Mouse (Mus musculus) cortical plate, adult 2 months (tissue): ENCODE results near the gene Prkcz. TPM values are rescaled to one million over a fixed set of nuclear protein-coding genes. Genes with fewer than 3 reads are reported as not detected.

Experiments
- H3K27ac ChIP-seq: fragments of 200-500 bp; 2 replicates; pipeline ENCODE4 v1.5.1; 2012; ENCODE audit warnings: low read length, control low read depth, inconsistent platforms; ENCODE audit not compliant: insufficient read depth
- H3K4me1 ChIP-seq: fragments of 200-500 bp; 2 replicates; pipeline ENCODE4 v1.6.1; 2011; ENCODE audit warnings: low read length; ENCODE audit not compliant: control insufficient read depth, insufficient read depth
- H3K4me3 ChIP-seq: fragments of 200-500 bp; 2 replicates; pipeline ENCODE4 v1.5.1; 2011; ENCODE audit warnings: mild to moderate bottlenecking, low read length, control low read depth; ENCODE audit not compliant: insufficient read depth
- CTCF ChIP-seq: fragments of 200-500 bp; IDR thresholded peaks from 2 replicates; pipeline ENCODE4 v1.5.1; 2011; ENCODE audit warnings: mild to moderate bottlenecking, control low read depth, low read length; ENCODE audit not compliant: insufficient read depth; ENCODE audit errors: extremely low read depth
- POLR2A ChIP-seq: fragments of 200-500 bp; IDR thresholded peaks from 2 replicates; pipeline ENCODE4 v1.6.1; 2011; ENCODE audit warnings: mild to moderate bottlenecking, low read length, control low read depth; ENCODE audit not compliant: insufficient read depth; ENCODE audit errors: extremely low read depth
- polyA plus RNA-seq: library from polyadenylated mRNA; depleted of rRNA; stranded (reverse); fragments of >200 nt; gene quantifications from 2 replicates; pipeline ENCODE4 v1.2.3, GENCODE M21; 2012

Gene Prkcz
- polyA plus RNA-seq, 1 experiment, result 315 TPM

DNA sequence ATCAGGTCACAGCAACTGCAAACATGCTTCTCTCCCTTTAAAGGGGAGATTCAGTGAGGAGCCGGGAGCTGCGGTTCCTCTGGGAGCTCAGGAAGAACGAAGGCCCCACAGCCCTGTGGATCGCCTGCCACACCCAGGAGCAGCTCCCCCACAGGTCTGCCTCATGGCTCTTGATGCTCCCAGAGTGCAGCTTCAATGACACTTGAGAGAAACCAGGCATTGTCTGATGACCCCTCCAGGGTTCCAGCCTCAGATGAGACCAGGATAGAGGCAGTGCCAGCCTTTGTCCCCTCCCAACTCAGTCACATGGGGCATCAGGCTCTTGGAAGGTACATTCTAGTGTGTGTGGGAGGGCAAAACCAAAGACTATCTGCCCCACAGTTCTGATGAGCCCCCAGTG lies 59.2 kb downstream of the Prkcz start:
- H3K27ac ChIP-seq, result peak overlapping the region; percentile 75
- H3K4me1 ChIP-seq, result peaks cover 46% of the 10 kb centered on the region
- H3K4me3 ChIP-seq, result no peak overlapping the region
- TF ChIP-seq CTCF (no peak), POLR2A (0 out of 2 replicates have a peak, but pooled peaks have one; percentile 15)

DNA sequence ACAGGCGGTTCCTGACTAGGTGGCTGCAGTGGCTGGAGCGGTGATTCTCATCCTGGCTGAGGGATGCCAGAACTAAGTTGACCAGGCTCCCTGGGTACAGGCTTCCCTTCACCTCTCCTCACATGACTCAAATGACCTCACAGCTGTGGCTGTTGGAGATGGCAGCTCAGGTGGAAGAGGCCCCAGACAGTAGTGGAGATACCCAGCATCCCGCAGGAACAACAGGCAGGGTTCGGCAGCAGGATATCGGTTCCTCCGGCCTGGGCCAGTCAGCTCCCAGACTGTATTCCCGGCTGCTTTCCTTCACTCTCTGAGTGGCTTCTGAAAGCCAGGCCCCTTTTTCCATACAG lies 60.1 kb downstream of the Prkcz start:
- no peak for TF ChIP-seq CTCF
- TF ChIP-seq POLR2A, result no peak
- Histone ChIP-seq H3K27ac (peak overlapping the region; percentile 75; the same call in 1 of the 2 replicates), H3K4me1 (peaks cover 41% of the 10 kb centered on the region), H3K4me3 (no peak overlapping the region)

DNA sequence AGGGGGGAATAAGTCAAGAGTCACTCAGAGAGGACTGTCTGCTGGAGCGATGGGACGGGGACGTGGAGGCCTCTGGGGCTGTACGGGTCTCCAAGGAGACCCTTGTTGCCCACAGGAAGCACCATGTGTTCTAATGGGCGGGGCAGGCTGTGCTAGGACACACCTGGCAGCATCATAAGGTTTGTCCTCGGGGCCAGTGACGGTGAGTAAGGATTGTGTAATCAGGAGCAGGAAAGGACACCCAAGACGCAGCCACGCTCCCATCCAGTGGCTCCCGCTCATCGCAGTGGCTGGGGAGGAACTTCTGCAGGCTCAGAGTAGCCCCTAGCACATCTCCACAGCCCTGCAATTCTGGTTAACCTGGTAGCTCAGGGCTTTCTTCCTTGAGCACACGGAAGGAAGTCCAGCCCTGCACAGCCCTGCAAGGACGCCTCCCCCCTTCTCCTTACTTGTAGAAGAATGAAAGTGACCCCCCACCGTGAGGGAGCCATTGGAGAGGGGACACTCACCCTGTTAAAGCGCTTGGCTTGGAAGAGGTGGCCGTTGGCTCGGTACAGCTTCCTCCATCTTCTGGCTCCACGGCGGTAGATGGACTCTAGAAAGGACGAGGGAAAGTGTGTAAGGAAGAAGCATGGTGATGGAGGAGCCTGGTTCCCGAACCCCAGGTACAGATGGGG lies 60.6 kb downstream of the Prkcz start:
- Histone ChIP-seq H3K4me1 (peaks cover 38% of the 10 kb centered on the region), H3K4me3 (no peak overlapping the region), H3K27ac (no peak overlapping the region)
- no peak for TF ChIP-seq CTCF
- no peak for TF ChIP-seq POLR2A

- no peak overlapping the region for H3K27ac ChIP-seq
- peaks cover 28% of the 10 kb centered on the region for H3K4me1 ChIP-seq
- TF ChIP-seq CTCF (no peak), POLR2A (no peak)
Measured at GRCm38 (mm10) chr4:155298826-155299225, 62.3 kb downstream of the Prkcz start.

GRCm38 (mm10) chr4:155297057-155297456 lies 64.1 kb downstream of the Prkcz start:
- H3K4me3 ChIP-seq, result no peak overlapping the region
- peaks cover 18% of the 10 kb centered on the region for H3K4me1 ChIP-seq
- TF ChIP-seq CTCF (peak; percentile 21; the same call in 1 of the 2 replicates), POLR2A (no peak)
- no peak overlapping the region for H3K27ac ChIP-seq

More at GRCm38 (mm10) chr4:155298826-155299225, 62.3 kb downstream of the Prkcz start:
- H3K4me3 ChIP-seq, result no peak overlapping the region

DNA sequence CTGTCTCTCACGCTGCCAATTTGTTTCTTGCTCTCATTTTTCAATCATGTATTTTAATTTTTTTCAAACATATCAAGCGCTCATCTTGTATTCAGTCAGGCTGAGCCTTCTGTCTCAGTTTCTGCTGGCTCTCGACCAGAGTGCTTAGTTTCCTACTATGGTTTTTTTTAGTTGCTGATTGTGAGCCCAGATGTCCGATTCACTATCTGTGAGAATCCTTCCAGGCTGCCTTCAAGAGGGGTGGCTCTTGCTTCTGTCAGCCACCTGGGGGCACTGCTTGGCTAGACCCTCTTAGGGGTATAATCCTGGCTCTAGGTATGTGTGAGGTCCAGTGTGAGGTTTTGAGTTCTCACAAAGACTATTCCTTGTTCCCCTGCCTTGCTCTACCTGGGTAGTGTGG lies 65.2 kb downstream of the Prkcz start:
- Histone ChIP-seq H3K4me3 (no peak overlapping the region), H3K27ac (no peak overlapping the region), H3K4me1 (peaks cover 10% of the 10 kb centered on the region)
- peak; percentile 38 for TF ChIP-seq CTCF
- TF ChIP-seq POLR2A, result no peak

DNA sequence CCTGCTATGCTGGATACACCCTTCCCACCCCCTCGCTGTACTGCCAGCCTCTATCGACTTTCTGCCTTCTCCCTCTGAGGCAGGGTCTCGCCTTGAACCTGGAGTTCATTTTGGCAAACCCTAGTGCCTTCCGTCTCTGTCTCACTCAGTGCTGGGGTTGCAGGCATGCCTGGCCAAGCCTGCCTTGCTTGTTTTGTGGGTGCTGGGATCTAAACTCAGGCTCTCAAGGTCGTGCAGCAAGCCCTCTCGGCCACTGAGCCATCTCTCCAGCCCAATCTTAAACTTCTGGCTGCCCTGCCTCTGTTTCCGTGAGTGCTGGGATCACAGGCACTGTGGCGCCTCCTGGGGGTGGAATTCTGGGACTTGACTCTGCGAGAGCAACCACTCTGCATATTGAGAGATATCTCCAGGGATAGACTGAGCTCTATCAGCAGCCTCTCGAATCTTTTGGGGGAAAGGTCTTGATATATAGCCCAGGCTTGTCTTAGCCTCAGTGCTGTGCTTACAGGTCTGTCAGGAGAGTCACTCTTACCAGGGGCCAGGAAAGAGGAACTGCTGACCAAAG lies 66.1 kb downstream of the Prkcz start:
- peaks cover 5% of the 10 kb centered on the region for H3K4me1 ChIP-seq

DNA sequence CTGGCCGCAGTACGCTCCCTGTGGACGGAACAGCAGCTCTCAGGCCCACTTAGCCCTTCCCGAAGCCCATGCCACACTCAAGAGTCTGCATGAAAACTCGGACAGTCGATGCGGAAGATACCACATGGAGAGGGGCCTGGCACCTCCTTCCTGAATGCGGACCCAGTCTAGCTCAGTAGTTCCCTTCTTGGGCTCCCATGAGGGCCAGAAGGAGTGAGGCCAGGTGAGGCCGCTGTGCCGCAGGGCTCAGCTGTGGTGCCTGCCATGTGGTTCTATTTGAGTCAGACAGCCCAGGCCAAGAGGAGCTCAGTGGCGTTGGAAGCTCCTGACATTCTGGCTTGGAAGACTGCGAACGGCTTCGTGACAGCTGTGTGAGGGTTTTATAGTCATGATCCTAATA lies 66.8 kb downstream of the Prkcz start:
- peak overlapping the region; percentile 11; the same call in 1 of the 2 replicates for H3K27ac ChIP-seq
- no peak overlapping the region for H3K4me3 ChIP-seq
- TF ChIP-seq CTCF (no peak), POLR2A (no peak)
- H3K4me1 ChIP-seq, result peaks cover 5% of the 10 kb centered on the region

More for the DNA sequence above, 66.1 kb downstream of the Prkcz start:
- TF ChIP-seq CTCF, result no peak
- TF ChIP-seq POLR2A, result no peak
- H3K27ac ChIP-seq, result peak overlapping the region; percentile 20; the same call in 1 of the 2 replicates
- no peak overlapping the region for H3K4me3 ChIP-seq

DNA sequence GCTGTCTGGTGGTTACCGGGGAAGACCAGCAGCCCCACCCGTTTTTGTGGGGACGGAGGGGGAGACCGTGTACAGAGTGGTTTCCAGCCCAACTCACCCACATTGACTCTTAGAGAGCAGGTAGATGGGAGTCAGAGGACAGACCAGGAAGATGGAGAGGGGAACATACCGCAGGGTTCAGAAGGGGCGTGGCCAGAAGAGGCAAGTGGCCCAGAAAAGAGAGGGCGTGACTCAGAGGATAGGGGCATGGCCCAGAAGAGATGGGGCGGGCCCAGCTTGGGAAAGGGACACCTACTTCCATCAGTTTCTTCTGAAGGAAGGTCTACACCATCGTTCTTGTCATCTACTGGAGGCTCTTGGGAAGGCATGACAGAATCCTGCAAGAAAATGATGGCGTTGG lies 68.3 kb downstream of the Prkcz start:
- H3K4me1 ChIP-seq, result peaks cover 4% of the 10 kb centered on the region
- H3K4me3 ChIP-seq, result no peak overlapping the region
- no peak for TF ChIP-seq POLR2A
- no peak for TF ChIP-seq CTCF
- H3K27ac ChIP-seq, result no peak overlapping the region

DNA sequence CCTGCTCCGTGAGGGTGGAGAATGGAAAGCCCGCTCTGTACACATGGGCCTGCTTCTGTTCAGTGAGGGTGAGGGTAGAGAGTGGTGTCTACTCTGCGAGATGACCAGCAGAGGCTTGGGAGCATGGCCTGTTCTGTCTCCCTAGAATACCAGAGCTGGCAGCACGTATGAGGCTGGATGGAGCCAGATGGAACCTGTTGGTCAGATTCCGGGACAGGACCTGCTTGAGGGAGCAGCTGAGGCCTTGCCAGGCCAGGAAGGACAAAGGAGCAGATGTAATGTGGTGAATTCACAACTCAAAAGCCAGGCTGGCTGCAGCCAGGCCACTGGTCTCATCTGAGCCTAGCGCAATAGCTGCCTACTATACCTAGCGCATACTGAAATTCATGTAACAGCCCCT lies 71.1 kb downstream of the Prkcz start:
- H3K4me3 ChIP-seq, result no peak overlapping the region
- H3K4me1 ChIP-seq, result peaks cover 2% of the 10 kb centered on the region
- no peak for TF ChIP-seq CTCF
- TF ChIP-seq POLR2A, result no peak
- no peak overlapping the region for H3K27ac ChIP-seq
